Mouse (Mus musculus) neural tube, embryonic 13.5 days (tissue): ENCODE data around the gene Tmem74b. TPM values are rescaled to one million over a fixed set of nuclear protein-coding genes. Genes with fewer than 3 reads are reported as not detected.

Source experiments
- ATAC-seq: fragments of 200-750 bp; cut with Nextera tagmentation; 2 replicates; pipeline ENCODE4 v1.8.0; 2017; ENCODE audit warnings: low read depth, mild to moderate bottlenecking, moderate TSS enrichment, moderate library complexity
- H3K27ac ChIP-seq: fragments of 300-500 bp; sonication (generic); replicated peaks from 2 replicates; pipeline ENCODE4 v1.5.1; 2015; ENCODE audit warnings: moderate library complexity, mild to moderate bottlenecking, inconsistent platforms
- H3K27me3 ChIP-seq: fragments of 300-500 bp; sonication (generic); 2 replicates; pipeline ENCODE4 v1.6.1; 2015; ENCODE audit warnings: mild to moderate bottlenecking, inconsistent platforms
- H3K36me3 ChIP-seq: fragments of 300-500 bp; sonication (generic); 2 replicates; pipeline ENCODE4 v1.6.1; 2015; ENCODE audit warnings: mild to moderate bottlenecking, inconsistent platforms
- H3K4me1 ChIP-seq: fragments of 300-500 bp; sonication (generic); replicated peaks from 2 replicates; pipeline ENCODE4 v1.6.1; 2015; ENCODE audit warnings: inconsistent platforms
- H3K4me2 ChIP-seq: fragments of 300-500 bp; sonication (generic); 2 replicates; pipeline ENCODE4 v1.6.1; 2015; ENCODE audit warnings: inconsistent platforms, mild to moderate bottlenecking, moderate library complexity
- H3K4me3 ChIP-seq: fragments of 300-500 bp; sonication (generic); 2 replicates; pipeline ENCODE4 v1.5.1; 2015; ENCODE audit warnings: mild to moderate bottlenecking, inconsistent platforms
- H3K9ac ChIP-seq: fragments of 300-500 bp; sonication (generic); 2 replicates; pipeline ENCODE4 v1.6.1; 2015; ENCODE audit warnings: moderate library complexity, mild to moderate bottlenecking, inconsistent platforms
- H3K9me3 ChIP-seq: fragments of 300-500 bp; sonication (generic); 2 replicates; pipeline ENCODE4 v1.6.1; 2016; ENCODE audit warnings: inconsistent platforms
- WGBS: fragments of 180-500 bp; shearing (Covaris S2); methylation state at CpG from one replicate; pipeline ENCODE4 v1.1.7; 2015; 5-methylcytosine and 5-hydroxymethylcytosine counted together
- polyA plus RNA-seq: library from polyadenylated mRNA; unstranded; fragments of >200 nt; fragmentation: Nextera tagmentation; extraction: Ambion mirVana; gene quantifications from 2 replicates; pipeline ENCODE4 v1.2.1, GENCODE M21; 2015

The Tmem74b gene
- 16.7 and 20.0 TPM in 2 replicates for polyA plus RNA-seq

DNA sequence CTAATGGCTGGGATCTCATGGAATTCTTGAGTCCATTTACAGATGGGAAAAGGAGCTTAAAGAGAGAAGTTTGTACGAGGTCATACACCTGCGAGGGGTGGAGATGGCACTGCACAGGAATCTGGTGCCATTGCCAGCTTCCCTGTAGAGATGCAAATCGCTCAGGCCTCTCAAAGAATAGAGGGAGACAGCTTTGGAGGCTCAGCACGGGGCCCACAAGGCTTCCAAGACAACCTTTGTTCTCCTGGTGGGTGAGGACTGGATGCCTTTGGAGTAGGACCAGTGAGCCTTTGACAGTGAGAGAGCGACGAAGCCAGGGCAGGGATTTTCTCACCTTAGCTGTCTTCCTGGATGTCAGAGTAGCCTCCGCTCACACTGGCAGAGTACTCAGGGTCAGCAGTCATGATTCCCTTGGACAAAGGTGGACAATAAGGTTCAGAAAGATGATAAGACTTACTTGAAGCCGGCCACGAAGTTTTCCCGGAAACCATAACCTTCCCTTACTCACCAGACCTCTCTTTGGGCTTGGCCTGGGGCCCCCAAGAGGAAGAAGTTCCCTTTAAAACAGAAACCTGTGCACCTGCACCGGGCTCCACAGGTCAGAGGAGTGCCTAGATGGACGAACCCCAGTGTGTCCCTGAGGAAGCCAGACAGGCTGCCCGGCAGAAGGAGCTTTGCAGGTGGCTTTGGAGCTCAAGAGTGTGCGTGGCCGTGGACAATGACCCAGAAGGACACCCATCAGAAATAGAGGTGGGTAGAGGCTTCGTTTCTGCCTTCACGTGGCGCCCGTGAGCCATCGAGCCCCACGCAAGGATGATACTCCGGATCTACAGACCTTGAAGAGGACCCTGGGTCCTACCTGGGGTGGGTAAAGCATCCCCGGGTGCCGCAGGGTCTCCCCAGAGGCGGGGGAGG lies at the start of gene Tmem74b:
TSS of gene Tmem74b (plus strand) at position 778 of the 915 bp plus-strand sequence.
- Histone ChIP-seq H3K4me1 (peaks cover 30% of the 10 kb centered on the region), H3K9ac (peak within 1 kb of the TSS; percentile 96), H3K27ac (peak within 1 kb of the TSS; percentile 78), H3K27me3 (peaks cover 26% of the 10 kb centered on the region), H3K4me2 (peak within 1 kb of the TSS; percentile 89), H3K4me3 (peak within 1 kb of the TSS; percentile 86), H3K36me3 (peaks cover 9% of the 10 kb centered on the region), H3K9me3 (no peaks in the 10 kb centered on the region)
- ATAC-seq, result no peak
- WGBS, result 3% methylated on average over 25 of the region's 25 CpGs

- WGBS, result 80% methylated on average over 1 of the region's 1 CpGs
- Histone ChIP-seq H3K36me3 (no peaks in the 10 kb centered on the region), H3K4me2 (no peak overlapping the region), H3K9ac (no peak overlapping the region), H3K4me1 (no peaks in the 10 kb centered on the region), H3K9me3 (no peaks in the 10 kb centered on the region), H3K27me3 (no peaks in the 10 kb centered on the region), H3K27ac (no peak overlapping the region), H3K4me3 (no peak overlapping the region)
- ATAC-seq, result no peak
Measured at GRCm38 (mm10) chr2:151652053-151652452, 49.8 kb upstream of the Tmem74b start.

DNA sequence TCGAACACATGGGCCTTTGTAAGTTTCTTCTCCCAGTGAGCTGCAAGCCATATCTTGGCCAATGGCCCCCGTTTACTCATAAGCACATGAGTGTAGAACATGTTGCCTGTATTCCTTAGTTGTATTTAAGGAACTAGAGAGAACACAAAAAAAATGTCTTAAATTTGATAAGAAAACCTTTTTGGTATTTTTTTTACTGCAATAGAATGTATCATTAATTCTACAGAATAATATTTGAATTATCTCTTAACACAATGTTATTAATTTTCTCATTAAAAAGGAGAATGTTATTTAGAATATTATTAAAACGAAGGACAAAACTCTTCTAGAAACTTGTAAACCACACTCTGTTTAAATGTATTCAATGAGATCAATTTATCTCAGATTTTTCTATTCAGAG lies 33.4 kb upstream of the Tmem74b start, which contains the start of gene Rad21l:
TSS of gene Rad21l (minus strand) at position 101 of the 400 bp plus-strand sequence.
- 77% methylated on average over 3 of the region's 3 CpGs for WGBS

DNA sequence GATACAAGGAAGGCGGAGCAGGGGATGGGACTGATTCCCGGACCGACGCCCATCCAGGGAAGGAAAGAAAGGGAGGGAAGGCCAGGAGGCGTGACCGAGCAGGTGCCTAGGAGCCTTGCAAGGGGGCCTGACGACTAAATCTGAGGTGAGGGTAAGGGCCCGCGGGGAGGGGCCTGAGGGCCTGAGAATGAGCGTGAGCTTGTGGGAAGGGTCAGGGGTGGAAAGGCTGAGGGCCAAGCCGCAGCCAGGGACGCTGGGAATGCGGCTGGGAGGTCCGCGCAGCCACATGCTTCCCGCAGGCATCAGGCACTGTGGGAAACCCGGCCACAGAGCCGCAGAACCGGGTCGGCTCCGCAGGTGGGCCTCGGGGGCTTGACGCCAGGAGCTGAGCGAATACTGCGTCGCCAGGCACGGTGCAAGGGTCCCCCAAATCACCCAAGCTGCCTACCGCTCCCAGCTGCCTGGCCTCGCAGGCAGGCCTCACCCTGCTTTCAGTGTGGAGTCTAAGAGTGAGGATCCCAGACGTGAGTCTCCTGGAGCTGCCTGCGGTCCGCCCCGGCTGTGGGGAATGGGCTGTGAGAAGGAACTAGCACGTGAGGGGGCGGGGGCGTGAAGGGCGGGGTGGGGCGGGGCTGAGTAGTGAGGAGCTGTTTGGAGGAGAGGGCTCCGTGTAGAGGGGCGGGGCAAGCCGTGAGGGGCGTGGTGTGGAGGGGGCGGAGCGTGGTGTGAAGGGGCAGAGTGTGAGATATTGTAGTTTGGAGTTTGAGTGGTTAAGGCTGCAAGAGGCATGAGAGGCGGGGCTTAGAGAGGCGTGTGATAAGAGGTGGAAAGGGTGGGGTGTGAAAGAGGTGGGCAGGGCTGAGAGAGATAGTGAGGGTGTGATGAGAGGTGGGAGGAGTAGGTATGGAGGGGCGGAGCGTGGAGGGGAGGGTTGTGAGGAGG lies 31.5 kb upstream of the Tmem74b start:
- no peaks in the 10 kb centered on the region for H3K36me3 ChIP-seq
- no peak overlapping the region for H3K27ac ChIP-seq
- H3K9ac ChIP-seq, result 0 out of 2 replicates have a peak overlapping the region, but pooled peaks have one; percentile 26
- peak overlapping the region; percentile 48 for H3K4me2 ChIP-seq
- H3K4me1 ChIP-seq, result peaks cover 4% of the 10 kb centered on the region
- 38% methylated on average over 48 of the region's 48 CpGs for WGBS
- peak; percentile 63 for ATAC-seq
- H3K4me3 ChIP-seq, result peak overlapping the region; percentile 21
- no peaks in the 10 kb centered on the region for H3K27me3 ChIP-seq
- H3K9me3 ChIP-seq, result no peaks in the 10 kb centered on the region

More for the DNA sequence above, 33.4 kb upstream of the Tmem74b start, which contains the start of gene Rad21l:
- H3K9me3 ChIP-seq, result no peaks in the 10 kb centered on the region
- ATAC-seq, result no peak
- no peaks in the 10 kb centered on the region for H3K36me3 ChIP-seq
- H3K4me2 ChIP-seq, result no peak within 1 kb of the TSS
- no peak within 1 kb of the TSS for H3K4me3 ChIP-seq
- H3K27ac ChIP-seq, result no peak within 1 kb of the TSS
- no peaks in the 10 kb centered on the region for H3K27me3 ChIP-seq
- peaks cover 4% of the 10 kb centered on the region for H3K4me1 ChIP-seq
- H3K9ac ChIP-seq, result no peak within 1 kb of the TSS

DNA sequence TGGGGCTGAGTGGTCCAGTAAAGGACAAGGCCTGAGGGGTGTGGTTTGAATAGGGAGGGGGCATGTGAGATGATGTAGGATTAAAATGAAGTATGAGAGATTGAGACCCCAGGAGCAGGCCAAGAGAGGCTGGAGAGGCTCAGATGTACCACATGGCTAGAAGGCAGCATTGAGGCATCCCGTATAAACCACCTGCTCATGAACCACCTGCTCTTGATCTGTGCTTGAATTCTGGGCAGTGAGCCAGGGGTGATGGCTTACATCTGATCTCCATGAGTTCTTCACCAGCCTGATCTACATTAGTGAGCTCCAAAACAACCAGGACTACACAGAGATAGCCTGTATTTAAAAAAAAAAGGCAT lies 30.9 kb upstream of the Tmem74b start:
- H3K4me3 ChIP-seq, result no peak overlapping the region
- H3K4me1 ChIP-seq, result peaks cover 4% of the 10 kb centered on the region
- ATAC-seq, result peak; percentile 63
- H3K4me2 ChIP-seq, result no peak overlapping the region
- no peak overlapping the region for H3K27ac ChIP-seq
- H3K9ac ChIP-seq, result no peak overlapping the region
- no peaks in the 10 kb centered on the region for H3K27me3 ChIP-seq
- H3K36me3 ChIP-seq, result no peaks in the 10 kb centered on the region
- H3K9me3 ChIP-seq, result no peaks in the 10 kb centered on the region
- 61% methylated on average over 1 of the region's 1 CpGs for WGBS

DNA sequence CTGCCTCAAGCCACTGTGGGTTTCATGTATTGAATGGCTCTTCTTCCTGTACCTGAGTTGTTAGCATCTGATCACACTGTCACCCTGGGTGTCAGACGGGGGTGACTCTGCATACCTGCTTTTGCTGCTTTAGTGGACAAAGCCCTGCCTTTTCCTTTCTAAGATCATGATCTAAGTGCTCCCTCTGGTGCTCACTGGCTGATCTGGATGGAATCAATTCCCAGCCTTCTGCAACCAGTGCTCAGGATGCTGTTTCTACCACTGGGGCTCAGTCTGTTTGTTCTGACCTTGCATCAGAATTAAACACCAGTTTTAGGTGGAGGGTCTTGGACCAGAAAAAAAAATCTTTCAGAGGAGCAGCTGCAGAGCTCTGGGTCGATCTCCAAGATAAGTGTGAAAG lies 25.6 kb upstream of the Tmem74b start:
- no peak overlapping the region for H3K9ac ChIP-seq
- H3K4me2 ChIP-seq, result no peak overlapping the region
- ATAC-seq, result peak; percentile 32; the same call in 1 of the 2 replicates
- H3K4me3 ChIP-seq, result no peak overlapping the region
- H3K27me3 ChIP-seq, result no peaks in the 10 kb centered on the region
- H3K9me3 ChIP-seq, result no peaks in the 10 kb centered on the region
- H3K27ac ChIP-seq, result no peak overlapping the region
- no peaks in the 10 kb centered on the region for H3K36me3 ChIP-seq
- 71% methylated on average over 2 of the region's 2 CpGs for WGBS
- no peaks in the 10 kb centered on the region for H3K4me1 ChIP-seq

GRCm38 (mm10) chr2:151682357-151682756 lies 19.5 kb upstream of the Tmem74b start:
- Histone ChIP-seq H3K4me2 (no peak overlapping the region), H3K27ac (no peak overlapping the region), H3K4me3 (no peak overlapping the region), H3K9me3 (no peaks in the 10 kb centered on the region), H3K36me3 (no peaks in the 10 kb centered on the region), H3K27me3 (no peaks in the 10 kb centered on the region), H3K4me1 (no peaks in the 10 kb centered on the region), H3K9ac (no peak overlapping the region)
- WGBS, result 61% methylated on average over 3 of the region's 3 CpGs
- peak; percentile 82 for ATAC-seq

DNA sequence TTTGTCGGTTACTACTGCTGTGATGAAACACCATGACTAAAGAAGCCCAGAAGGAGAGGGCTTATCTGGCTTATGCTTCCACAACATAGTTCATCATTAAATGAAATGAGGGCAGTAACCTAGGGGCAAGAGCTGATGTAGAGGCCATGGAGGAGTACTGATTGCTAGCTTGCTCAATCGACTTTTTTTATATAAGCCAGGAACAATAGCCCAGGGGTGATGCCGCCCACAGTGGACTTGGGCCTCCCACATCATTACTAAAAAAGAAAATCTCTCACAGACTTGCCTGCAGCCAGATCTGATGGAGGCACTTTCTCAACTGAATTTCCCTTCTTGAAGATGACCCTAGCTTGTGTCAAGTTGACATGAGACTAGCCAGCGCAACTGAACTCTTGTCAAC lies 18.8 kb upstream of the Tmem74b start:
- Histone ChIP-seq H3K36me3 (no peaks in the 10 kb centered on the region), H3K27ac (no peak overlapping the region), H3K4me2 (no peak overlapping the region), H3K4me1 (no peaks in the 10 kb centered on the region), H3K4me3 (no peak overlapping the region), H3K9ac (no peak overlapping the region), H3K9me3 (no peaks in the 10 kb centered on the region), H3K27me3 (no peaks in the 10 kb centered on the region)
- no peak for ATAC-seq
- 94% methylated on average over 4 of the region's 4 CpGs for WGBS

DNA sequence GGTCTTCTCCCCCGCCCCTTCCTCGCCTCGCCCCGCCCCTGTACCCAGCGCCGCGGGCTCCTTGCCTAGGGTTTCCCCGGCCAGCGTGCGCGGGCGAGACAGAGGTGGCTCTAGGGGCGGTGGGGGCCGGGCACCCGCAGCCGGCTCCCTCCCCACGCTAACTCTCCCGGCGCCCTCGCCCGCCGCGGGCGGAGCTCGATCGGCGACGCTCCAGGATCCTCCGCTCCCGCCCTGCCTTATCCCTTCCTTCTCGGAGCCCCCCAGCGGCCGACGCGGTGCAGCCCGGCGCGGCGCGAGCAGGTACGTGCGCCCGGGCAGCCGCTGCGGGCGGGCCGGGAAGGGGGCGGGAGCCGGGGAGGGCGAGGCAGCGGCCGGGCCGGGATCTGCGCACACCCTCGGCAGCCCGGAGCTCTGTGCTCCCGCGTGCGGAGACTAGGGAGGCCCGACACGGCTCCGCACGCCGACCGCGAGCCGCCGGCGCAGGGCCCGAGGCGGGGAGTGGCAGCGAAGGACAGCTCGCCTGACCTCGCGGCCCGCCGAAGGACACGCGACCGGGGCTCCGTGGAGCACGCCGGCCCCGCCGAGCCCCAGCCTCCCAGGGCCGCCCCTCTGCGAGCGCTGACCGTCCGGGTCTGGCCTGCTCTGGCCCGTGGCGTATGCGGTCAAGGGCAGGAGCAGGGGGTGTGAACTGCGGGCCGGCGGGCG lies 490 bp downstream of the Tmem74b start:
- peak; percentile 89 for ATAC-seq
- Histone ChIP-seq H3K9me3 (no peaks in the 10 kb centered on the region), H3K27ac (peak overlapping the region; percentile 78), H3K9ac (peak overlapping the region; percentile 96), H3K36me3 (peaks cover 17% of the 10 kb centered on the region), H3K4me2 (peak overlapping the region; percentile 89), H3K4me1 (peaks cover 30% of the 10 kb centered on the region), H3K4me3 (peak overlapping the region; percentile 86), H3K27me3 (peaks cover 26% of the 10 kb centered on the region)
- under 1% methylated on average over 65 of the region's 97 CpGs for WGBS

DNA sequence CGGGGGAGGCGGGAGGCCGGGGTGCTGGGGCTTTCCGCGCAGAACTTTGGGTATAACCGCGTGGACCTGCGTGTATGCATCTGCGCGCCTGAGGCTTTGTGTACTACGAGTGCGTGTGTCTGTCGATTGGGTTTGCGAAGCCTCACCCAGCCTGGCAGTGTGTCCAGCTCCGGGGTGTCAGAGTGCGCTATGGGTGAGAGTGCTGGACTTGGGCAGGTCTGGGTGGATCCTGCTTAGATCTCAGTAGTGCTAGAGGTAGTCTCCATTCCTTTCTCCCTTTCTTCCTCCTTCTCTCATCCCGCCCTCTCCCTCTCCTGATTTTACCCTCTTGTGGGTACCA lies 1.0 kb downstream of the Tmem74b start:
- Histone ChIP-seq H3K4me3 (peak overlapping the region; percentile 86), H3K4me2 (peak overlapping the region; percentile 89), H3K9ac (peak overlapping the region; percentile 96), H3K27ac (peak overlapping the region; percentile 78), H3K36me3 (peaks cover 22% of the 10 kb centered on the region), H3K27me3 (peaks cover 26% of the 10 kb centered on the region), H3K4me1 (peaks cover 30% of the 10 kb centered on the region), H3K9me3 (no peaks in the 10 kb centered on the region)
- peak; percentile 61 for ATAC-seq
- under 1% methylated on average over 17 of the region's 17 CpGs for WGBS

DNA sequence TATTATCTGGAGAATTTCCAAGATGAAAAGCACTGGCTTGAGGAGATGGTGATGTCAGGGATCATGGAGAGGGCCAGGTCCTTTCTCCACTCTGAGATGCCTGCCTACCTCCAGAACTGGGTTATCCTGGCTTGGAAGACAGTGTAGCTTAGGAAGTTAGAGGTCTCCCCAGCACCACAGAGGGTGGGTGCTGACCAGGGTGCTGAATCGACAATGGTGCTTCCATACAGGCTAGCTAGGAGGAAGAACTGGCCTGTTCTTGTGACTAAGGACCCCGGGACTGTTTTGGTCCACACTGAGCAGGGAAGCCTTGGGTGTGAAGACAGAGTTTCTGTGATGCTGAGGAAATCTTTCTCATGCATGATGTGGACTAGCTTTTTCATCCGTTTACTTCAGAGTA lies 10.8 kb downstream of the Tmem74b start:
- Histone ChIP-seq H3K4me3 (no peak overlapping the region), H3K4me1 (no peaks in the 10 kb centered on the region), H3K27me3 (no peaks in the 10 kb centered on the region), H3K4me2 (no peak overlapping the region), H3K27ac (no peak overlapping the region), H3K9me3 (no peaks in the 10 kb centered on the region), H3K9ac (no peak overlapping the region), H3K36me3 (peaks cover 48% of the 10 kb centered on the region)
- 35% methylated on average over 3 of the region's 3 CpGs for WGBS
- no peak for ATAC-seq
